Mouse (Mus musculus) stomach, postnatal 0 days (tissue): ENCODE measurements at regions not wholly inside any gene's neighbourhood (a gene's known extent, or its start where the extent isn't known, plus 50 kb on each side); places are given as distances from the start of the nearest gene placed in this dataset.

Experiments used
- CTCF ChIP-seq: IDR thresholded peaks from 2 replicates; pipeline ENCODE4 v1.5.1; 2016; ENCODE audit warnings: antibody characterized with exemption, low read depth, mild to moderate bottlenecking, moderate library complexity
- EP300 ChIP-seq: optimal IDR thresholded peaks from 2 replicates; pipeline ENCODE3; 2016; ENCODE audit warnings: antibody characterized with exemption

DNA sequence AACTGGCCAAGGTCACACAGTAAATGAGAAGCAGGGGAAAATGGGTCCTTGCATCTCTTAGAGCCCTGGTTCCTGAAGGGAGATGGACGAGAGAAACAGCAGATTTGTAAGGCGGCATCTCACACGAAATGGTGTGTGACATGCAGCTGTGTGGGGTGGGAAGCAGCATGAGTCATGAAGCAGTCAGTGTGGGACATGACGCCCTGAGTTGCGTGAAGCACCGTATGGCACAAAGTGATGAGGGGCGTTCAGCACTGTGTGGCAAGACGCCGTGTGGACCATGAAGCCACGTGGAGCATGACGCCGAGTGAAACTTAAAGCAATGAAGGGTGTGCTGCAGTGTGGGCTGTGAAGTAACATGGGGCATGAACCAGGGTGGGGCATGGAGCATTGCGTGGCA lies 414.9 kb upstream of the Zmiz1 start:
- TF ChIP-seq CTCF (no peak), EP300 (no peak)
